Mouse (Mus musculus) left cerebral cortex, adult 9 months (tissue): Measurements from ENCODE around the gene Gjb4.
A peak's percentile ranks its signal among the peaks of the same experiment; 100 is the strongest.

Source experiments
- DNase-seq, 2 experiments: peaks; one replicate each; pipeline ENCODE4 v3.0.0; 2022; ENCODE audit warnings: low spot score in 2 of 2

The Gjb4 gene

DNA sequence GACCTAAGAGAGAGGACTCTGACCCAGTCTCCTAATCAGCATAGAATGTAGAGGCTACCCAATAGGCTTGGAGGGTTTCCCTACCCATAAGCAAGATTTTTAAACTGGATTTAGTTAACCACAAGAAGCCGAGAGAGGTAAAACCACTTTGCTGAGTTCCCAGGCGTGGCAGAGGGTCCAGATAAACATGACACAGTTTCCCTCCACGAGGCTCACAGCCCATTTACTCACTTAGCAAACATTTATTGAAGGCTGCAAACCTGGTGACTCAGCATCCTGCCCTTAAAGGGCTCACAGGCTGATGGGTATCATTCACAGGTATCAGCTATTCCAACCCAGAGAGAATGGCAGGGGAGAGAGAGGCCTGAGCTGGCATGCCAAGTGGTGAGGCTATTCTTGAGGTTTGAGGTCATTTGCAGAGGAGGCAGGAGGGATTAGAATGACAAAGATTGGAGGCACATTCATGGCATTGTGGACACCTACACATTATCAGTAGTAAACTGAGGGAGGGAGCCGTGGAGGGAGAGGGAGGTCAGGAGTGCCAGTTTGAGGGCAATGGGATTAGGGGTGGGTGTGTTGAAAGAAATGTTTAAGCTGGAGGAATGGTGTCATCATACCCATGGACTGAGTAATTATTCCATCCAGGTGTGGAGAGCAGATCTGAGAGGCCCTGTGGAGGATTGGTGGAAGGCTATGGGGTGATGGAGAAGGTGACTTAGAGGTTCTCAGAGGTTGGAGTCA is 4.2 kb downstream of the Gjb4 start:
- no peak for DNase-seq

DNA sequence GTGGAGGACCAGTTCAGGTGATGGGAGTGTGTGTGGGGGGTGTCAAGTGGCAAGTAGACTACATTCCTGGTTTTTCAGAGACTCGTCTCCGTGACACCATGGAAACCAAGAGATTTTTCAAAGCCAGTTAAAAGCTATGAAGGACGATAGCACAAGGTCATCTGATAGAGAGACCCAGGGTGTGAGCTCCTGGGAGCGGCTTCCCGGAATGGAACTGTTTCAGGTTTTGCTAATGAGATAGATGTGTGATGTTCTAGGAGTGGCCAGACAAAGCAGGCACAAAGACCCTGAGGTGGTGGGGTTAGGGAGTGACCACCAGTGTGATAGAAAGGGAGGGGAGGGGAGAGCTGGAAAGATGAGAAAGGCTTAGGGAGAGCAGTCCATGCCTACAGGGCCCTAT is 8.9 kb downstream of the Gjb4 start:
- no peak for DNase-seq

DNA sequence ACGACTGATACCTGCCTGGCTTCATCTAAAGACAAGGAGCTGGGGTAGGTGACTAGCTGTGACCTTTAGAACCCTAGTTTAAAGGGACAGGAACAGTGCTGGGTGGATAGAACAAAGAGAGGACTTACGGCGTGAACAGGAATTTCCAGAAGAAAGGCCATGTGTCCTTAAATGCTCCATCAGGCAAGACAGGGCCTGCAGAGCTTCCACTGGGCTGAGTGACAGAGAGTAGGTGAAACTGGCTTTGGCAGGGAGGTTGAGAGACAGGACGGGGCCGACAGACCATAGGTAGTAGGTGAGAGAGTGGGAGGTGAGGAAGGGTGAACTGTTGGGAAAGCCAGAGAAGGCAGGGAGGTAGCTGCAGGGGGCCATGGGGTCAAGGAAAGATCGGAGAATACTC is 12.5 kb downstream of the Gjb4 start:
- no peak for DNase-seq

DNA sequence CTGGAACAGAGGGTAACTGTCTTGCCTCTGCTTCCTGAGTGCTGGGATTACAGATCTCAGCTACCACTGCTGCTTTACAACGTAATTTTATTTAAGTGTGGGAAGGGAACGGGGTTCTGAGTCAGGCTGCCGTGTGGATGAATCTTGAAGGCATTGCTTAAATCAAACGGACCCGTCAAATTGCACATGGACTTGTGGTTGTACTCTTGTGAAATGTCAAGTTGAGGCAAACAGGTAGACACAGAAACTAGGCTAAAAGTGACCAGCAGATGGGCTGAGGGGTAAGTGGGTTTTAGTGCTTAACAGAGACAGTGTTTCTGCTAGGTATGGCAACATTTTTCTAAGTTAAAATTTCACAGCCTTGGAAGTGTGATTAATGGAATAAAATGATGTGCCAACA is 16.2 kb downstream of the Gjb4 start:
- DNase-seq, result no peak

DNA sequence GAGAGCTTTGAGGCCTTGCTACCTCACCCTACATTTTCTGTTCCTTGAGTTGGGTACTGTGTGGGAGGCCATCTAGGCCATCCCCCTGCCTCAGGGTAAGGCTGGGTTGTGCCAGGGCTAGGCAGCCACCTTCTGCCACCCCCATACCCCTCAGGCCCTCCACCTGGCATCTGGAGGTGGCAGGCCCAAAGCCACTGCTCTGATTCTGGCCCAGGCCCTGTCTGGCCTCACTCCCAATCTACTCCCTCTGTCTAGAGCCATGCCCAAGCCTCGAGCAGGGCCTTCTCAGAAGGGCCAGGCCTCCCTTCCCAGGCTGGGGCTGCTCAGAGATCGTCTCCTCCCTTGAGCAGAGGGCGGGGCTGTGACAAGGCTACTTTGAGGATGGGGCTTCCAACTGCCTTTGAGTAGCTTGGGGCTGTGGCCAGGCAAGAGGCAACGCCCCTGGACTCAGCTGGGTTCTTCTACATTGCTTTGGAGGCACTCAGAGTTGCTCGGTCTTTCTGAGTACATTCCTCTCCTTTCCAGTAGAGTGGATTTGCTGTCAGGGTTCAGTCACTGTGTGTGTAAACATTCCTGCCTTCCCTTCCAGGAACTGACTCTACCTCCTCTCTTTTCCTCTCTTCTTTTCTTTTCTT is 18.9 kb downstream of the Gjb4 start:
- no peak for DNase-seq

DNA sequence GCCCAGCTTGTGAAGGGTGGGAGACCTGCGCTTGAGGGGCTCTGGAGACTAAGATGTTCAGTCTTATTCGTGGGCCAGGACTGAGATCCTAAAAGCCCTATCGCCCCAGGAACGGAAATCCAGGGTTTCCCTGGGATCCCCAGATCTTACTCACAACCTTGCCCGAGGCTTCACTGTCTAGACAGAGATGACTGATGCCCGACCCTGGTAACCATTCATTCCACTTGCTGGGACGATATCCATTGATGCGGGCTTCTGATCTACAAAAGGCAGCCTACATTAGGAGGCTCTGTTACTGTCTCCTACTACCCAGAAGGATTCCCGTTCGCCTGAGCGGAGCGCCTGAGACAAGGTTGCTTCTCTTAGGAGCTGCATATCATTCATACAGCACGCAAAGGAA is 22.7 kb downstream of the Gjb4 start:
- no peak for DNase-seq

DNA sequence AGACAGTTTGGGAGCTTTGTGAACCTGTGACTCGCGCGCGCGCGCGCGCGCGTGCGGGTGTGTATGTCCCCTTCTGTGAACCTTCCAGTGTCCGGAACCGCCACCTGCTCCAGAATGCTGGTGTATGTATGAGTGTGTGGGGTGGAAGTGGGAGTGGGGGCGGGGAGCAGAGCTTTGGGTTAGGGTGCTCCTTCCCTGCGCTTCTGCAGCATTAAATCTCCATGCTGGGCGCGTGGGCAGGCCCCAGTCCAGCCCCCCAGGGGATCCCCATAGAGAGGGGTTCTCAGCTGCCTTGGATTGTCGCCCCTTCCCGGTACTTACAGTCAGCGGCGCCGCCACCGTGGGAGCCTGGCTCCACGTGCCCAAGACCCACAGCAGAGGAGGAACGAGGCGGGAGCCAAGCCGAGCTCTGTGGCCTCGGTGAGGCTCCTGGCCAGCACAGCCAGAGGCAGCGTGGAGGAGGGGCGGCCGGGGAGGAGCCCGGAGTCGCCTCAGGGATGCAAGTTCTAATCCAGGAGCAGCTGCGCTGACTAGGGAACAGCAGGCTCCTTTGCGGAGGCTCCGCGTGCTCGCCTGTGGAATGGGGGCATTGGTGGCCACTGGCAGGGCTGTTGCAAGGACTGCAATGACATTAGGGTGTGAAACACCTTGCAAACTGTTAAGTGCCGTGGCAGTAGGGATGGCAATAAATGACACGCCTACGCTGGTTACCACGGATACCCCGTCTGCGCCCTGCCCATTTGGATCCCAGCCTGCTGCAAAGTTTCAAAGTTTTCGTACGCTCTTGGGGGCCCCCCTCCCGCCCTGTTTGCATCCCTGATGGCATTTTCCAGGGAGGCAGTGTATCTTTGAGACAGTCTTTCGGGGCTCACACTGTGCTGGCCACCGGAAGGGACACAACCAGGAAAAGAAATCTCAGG is 23.4 kb downstream of the Gjb4 start, which contains the start of gene Gjb3:
Gene Gjb3, minus strand, starts transcription at position 664 of the 920 bp plus-strand sequence.
- DNase-seq, result no peak

DNA sequence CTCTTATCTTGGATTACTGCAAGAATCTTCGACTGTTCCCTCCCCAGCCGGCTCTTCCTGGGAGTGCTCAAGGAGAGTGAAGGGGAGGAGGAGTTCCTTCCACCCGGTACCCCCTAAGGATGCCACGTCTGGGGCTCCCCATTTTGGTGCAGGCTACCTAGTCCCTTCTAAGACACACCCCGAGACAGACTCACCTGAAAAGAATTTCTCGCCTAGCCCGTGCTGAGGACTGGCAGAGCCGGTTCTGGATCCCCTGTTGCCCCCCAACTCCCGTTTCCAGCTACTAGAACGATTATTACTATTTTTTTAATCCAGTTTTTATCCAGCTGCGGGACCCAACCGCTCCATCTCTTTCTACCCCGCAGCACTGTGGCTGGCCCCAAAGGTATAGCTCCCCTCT is 24.1 kb downstream of the Gjb4 start:
- DNase-seq, result no peak

DNA sequence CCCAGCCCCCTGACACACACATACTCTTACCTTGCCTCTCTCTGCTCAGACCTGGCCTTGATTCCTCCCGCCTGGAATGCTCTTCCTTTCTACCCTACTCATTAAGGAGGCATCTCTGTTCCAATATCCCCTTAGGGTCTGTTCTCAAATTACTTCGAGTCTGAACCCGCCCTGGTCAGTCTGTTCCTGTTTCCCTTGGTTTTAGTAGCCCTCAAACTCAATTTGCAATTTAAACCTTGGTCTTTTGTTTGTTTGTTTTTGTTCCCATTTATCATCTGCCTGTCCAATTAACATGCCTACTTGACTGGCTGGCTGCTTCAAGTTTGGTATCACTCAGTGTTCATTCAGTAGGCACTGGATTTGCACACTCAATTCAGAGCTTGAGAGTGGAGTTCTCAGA is 24.8 kb downstream of the Gjb4 start:
- DNase-seq, result no peak

DNA sequence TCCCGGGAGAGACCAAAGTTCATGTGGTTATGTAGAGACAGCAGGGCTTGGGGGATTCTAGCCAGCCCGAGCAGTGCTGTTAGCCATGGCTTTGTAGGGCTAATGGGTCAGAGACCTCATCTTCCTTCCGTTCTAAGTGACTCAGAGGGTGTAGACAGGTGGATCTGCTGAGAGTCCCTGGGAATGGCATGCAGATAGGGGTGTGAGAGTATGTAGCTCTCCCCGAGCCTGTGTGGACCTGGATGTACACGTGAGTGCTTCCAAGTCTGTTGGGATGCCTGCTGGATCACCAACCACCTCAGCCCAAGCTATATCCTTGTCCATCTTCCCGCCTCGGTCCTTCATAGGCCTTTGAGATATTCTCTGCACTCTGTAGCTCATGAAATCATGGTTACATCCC is 25.5 kb downstream of the Gjb4 start:
- DNase-seq, result no peak

DNA sequence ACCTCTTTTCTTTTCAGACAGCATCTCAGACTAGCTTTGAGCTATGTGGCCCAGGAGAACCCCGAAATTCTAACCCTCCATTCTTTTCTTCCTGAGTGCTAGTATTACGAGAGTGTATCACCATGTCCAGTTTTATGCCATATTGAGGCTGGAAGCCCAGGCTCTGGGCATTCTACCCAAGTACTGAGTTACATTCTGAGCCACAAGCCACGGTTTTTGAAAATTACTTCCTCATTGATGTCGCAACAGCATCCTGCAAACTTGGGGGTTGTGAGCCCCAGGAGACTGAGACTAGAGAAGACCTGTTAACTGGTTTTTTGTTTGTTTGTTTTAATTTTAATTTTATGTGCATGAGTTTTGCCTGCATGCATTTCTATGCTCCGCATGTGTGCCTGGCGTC is 26.1 kb downstream of the Gjb4 start:
- DNase-seq, result no peak

DNA sequence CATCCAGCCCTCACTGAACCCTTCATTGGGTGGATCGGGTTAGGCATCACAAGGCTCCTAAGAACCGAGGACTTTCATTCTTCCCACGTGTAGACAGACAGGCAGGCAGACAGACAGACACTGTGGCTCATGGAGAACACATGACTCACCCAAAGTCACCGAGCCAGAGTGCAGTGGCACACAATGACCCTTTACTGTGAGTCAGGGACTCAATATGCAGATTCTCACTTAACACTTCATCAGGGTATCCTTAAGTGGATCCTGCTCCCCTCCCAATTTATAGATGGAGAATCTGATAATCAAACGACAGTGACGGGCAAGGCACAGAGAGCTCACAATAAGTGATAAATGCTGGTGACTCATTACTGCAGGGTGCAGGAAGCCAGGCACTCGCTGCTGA is 26.6 kb downstream of the Gjb4 start:
- no peak for DNase-seq

DNA sequence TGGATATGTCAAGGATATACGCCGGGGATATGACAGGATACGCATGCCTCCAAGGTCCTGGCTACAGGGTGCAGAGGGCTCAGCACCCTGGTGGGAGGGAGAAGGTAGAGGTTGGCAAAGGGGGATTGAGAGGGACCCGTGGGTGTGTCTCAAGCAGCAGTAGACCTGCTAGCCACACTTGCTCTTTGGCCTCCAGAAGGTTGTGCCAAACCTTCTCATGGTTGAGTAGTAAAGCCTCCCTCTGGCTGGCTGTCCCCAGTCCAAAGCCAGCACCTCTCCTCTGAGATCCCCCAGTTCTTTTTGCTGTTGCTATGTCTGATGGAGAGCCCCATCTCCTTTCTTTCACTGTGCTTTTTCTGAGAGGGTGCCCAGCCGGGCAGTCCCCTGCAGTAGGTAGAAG is 28.6 kb downstream of the Gjb4 start:
- DNase-seq, result no peak

DNA sequence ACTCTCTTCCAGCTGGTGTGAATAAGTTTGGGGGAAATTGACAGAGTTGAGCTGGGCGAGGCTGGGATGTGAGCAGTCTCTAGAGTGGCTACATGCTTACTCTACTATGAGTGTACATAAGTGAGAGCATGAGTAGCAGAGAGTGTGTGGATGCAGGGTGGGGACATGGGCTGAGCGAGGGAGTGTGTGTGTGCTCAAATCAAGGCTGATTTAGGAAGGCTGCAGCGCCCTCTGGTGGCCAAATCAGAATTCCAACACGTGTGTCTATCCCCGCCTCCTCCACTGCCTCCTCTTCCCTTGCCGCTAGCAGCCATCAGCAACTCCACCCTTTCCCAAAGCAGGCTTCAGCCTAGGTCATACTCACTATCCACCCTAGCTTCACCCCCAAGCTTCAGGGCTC is 29.1 kb downstream of the Gjb4 start:
- peak in 1 of 2 experiments; percentile 82 for DNase-seq

DNA sequence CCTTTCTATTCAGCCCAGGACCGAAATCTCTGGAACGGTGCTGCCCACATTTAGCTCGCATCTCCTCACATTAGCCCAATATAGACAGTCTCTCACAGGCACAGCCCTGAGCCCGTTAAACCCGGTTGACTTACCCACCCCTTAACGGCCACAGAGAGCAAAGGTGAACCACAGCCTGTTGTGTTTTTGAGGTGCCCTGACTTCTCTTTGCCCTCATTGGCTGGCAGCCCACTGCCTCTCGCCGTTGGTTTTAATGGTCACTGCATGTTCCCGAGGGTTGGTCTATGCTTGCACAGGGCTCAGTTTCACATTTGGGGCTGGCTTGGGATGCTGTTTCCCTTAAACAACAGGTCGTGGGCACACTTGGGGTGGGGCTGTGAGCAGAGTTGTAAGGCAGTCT is 29.6 kb downstream of the Gjb4 start:
- DNase-seq, result no peak

DNA sequence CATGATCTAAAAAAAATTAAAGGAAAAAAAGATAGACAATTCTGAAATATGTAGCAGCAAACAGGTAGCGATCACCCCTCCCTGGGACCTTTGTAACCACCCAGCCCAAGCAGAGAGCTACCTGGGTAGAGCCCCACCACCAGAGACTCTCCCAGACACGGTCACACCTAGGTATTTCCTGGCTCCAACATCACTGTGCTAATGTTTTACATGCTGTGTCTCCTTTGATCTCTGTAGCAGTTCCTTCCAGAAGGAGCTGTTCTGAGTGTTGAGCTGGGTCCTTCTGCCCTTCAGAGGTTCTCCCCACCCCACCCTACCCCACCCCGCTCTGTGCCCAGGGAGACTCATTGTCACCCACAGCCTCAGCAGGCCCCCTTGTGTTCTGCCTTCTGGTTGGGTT is 30.2 kb downstream of the Gjb4 start:
- DNase-seq, result no peak

DNA sequence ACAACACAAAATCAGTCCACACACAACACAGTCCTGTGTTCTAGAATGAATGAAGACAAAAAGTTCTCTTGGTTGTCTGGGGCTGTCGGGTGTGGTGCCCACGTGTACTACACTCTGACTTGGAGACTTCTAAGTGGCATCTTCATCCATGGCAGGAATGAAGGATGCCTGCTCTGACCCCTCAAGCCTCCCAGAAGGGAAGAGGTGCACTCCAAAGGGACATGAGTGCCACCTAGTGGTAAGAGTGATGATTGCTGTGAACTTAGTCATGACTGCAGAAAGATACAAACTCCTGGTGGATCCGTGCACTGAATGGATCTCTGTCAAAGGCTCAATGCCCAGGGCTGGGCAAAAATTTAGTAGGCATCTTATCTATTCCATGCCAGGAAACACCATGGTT is 34.3 kb downstream of the Gjb4 start:
- peak in 1 of 2 experiments; percentile 65 for DNase-seq

DNA sequence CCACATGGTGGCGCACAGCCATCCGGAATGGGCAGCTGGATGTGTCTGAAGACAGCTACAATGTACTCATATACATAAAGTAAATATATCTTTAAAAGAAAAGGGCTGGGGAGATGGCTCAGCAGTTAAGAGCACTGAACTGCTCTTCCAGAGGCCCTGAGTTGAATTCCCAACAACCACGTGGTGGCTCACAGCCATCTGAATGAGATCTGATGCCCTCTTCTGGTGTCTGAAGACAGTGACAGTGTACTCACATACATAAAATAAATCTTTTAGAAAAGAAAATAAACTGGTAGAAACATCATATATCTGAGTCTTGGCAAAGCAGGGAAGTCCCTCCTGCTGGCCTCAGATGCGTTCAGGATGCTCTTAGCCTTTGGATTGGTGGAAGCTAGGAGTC is 36.7 kb downstream of the Gjb4 start:
- no peak for DNase-seq

DNA sequence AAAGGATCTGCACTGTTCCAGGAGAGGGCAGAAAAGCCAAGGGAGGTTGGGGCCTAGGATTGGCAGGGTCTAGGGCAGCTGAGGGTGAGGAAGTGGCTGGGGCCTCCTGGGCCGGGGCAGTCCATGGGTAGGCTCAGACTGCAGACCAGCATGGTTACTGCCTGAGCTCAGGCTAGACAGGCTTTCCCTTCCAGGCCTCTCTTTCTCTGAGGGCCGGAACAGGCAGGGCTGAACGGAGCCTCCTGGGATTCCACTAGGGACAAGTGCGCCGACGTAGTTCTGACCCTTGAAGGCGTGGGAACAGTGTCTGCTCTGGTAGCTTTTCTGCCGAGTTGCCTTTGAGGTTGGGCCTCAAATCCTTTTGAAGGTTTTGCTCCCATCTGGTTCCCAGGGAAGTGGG is 38.1 kb downstream of the Gjb4 start:
- no peak for DNase-seq

DNA sequence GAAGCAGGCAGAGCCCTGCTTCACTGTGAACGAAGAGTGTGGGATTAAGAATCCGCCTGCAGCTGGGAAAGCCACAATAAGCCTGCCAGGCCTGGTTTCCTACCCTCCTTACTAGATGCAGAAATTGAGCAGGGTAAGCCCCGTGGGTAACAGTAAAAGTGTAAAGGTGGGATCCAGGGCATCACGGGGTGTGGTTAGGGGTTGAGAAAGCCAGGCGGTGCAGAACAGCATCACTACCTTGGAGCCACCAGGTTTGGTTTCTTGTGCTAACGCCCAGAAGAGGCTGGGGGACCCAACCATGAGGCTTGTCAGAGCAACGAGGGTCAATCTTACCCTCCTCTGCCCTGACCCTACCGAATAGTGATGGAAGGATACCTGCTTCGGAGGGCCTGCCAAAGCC is 39.3 kb downstream of the Gjb4 start:
- DNase-seq, result no peak

DNA sequence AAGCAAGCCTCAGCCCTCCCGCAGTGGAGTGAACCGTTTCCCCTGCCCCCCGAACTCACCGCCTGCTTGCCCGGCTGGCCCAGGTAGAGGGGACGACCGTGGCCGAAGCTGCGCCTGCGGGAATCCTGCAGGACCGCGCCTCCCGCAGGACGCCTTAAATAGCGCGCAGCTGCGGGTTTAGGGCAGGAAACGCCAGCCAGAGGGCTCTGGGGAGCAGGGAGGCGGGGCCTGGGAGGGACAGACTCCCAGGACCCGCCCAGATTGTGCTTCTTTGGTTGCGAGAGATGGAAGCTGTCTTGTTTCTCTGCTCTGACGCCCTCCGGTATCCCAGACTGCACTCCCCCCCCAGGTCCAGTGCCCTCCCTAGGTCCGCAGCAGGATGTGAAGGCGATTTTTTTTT is 40.0 kb downstream of the Gjb4 start, which contains the start of gene Gja4:
Gene Gja4, minus strand, starts transcription at position 179 of the 400 bp plus-strand sequence.
- DNase-seq, result peak in 1 of 2 experiments; percentile 51

DNA sequence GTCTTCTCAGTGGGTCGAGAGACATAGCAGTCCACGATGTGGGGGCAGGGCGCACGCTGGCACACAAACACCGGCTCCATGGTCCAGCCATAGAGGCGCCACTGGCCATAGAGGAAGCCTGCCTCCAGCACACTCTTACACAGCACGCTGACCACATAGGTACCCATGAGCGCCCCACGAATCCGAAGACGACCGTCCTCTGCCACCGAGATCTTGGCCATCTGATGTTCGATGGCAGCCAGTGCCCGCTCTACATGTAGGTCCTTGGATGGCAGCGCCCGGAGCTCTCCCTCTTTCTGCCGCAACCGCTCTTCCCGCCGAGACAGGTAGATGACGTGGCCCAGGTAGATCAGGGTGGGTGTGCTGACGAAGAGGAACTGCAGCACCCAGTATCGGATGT is 41.5 kb downstream of the Gjb4 start:
- DNase-seq, result no peak

DNA sequence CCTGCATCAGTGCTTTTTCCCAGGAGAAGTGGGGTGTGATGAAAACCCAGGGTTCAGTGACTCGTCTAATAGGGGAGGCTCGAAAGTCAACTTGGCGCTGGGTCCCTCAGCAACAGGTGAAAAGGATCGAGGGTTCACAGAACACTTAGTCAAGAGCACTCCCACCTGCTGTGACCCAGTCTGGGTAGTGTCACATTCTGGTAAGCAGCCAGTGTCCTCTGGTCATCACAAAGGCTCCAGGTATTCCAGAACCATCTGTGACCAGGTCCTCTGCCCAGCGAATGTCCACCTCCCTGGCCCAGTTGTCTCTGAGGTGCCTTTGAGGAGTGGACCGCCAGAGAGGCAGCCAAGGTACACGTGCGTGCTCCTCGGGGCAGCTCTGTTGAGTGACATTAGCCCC is 42.3 kb downstream of the Gjb4 start:
- DNase-seq, result no peak
